Comparison of ENCODE assay signal across 16 mouse cellular contexts in genomic region chr14:12107459-12107858, GRCm38 (mm10).
DNase-seq lines count a peak whose midpoint lies in the region; ATAC-seq lines count a peak whose summit lies in the region.
"Had no signal": no experiment of that assay in that cellular context is flagged by ENCODE, and none has a peak within 500 bp of the region (broad histone marks: within the 10 kb centered on the region; RNA-seq: fewer than 3 reads in every experiment).

No protein-coding gene starts in this region.

- H3K27ac ChIP-seq in intestine, embryonic 15.5 days, result no peak overlapping the region
- H3K27ac ChIP-seq in hindbrain, embryonic 16.5 days (ENCODE audit: low read depth, low read length), result no peak overlapping the region
- H3K27ac ChIP-seq: hindbrain, embryonic 12.5 days; limb, embryonic 15.5 days; midbrain, embryonic 15.5 days had no signal

- H3K9ac ChIP-seq in intestine, embryonic 15.5 days, result no peak overlapping the region
- H3K9ac ChIP-seq in hindbrain, embryonic 16.5 days (ENCODE audit: low read depth, low read length), result no peak overlapping the region
- H3K9ac ChIP-seq: hindbrain, embryonic 12.5 days; limb, embryonic 15.5 days; midbrain, embryonic 15.5 days had no signal

- H3K4me3 ChIP-seq in intestine, embryonic 15.5 days (replicated peaks), result no peak overlapping the region
- no peak overlapping the region for H3K4me3 ChIP-seq in hindbrain, embryonic 16.5 days (ENCODE audit: low read length)
- H3K4me3 ChIP-seq: erythroblast, embryonic 14.5 days; hindbrain, embryonic 12.5 days; limb, embryonic 15.5 days; midbrain, embryonic 15.5 days had no signal

- 68% methylated on average over 7 of the region's 7 CpGs for WGBS in intestine, embryonic 15.5 days
- 38% methylated on average over 7 of the region's 7 CpGs for WGBS in large intestine, adult 2 months
- WGBS in hindbrain, embryonic 16.5 days, result 71% methylated on average over 7 of the region's 7 CpGs

- no peak overlapping the region for H3K4me2 ChIP-seq in intestine, embryonic 15.5 days (replicated peaks)
- H3K4me2 ChIP-seq in hindbrain, embryonic 16.5 days (ENCODE audit: low read length), result no peak overlapping the region
- H3K4me2 ChIP-seq: hindbrain, embryonic 12.5 days; limb, embryonic 15.5 days; midbrain, embryonic 15.5 days had no signal

- ATAC-seq in intestine, embryonic 15.5 days, result peak; percentile 63
- no peak for ATAC-seq in hindbrain, embryonic 16.5 days
- ATAC-seq: midbrain, embryonic 15.5 days had no signal

- H3K36me3 ChIP-seq in intestine, embryonic 15.5 days, result no peaks in the 10 kb centered on the region
- no peaks in the 10 kb centered on the region for H3K36me3 ChIP-seq in hindbrain, embryonic 16.5 days (ENCODE audit: control insufficient read depth, insufficient read depth, low read length)
- H3K36me3 ChIP-seq: hindbrain, embryonic 12.5 days; limb, embryonic 15.5 days; midbrain, embryonic 15.5 days had no signal

- DNase-seq in kidney, adult 11 months, result peak; percentile 36
- DNase-seq in kidney, adult 18-20 months, result no peak
- peak; percentile 97 for DNase-seq in R1 (ENCODE audit: low read depth, low spot score)
- peak; percentile 52 for DNase-seq in large intestine, adult 2 months (ENCODE audit: low read depth, low spot score)
- no peak for DNase-seq in layer of hippocampus, adult 11-12 months (ENCODE audit: low spot score)
- no peak for DNase-seq in testis, postnatal 10 days (ENCODE audit: low spot score)
- DNase-seq: cerebellum, adult 8-10 months; embryo, embryonic 11 days; right cerebral cortex, postnatal 4 days; thymus, postnatal 36 days had no signal

- H3K9me3 ChIP-seq in intestine, embryonic 15.5 days, result no peaks in the 10 kb centered on the region
- H3K9me3 ChIP-seq in hindbrain, embryonic 16.5 days (ENCODE audit: control insufficient read depth, low read length), result no peaks in the 10 kb centered on the region
- H3K9me3 ChIP-seq: hindbrain, embryonic 12.5 days; limb, embryonic 15.5 days; midbrain, embryonic 15.5 days had no signal

- 0 out of 2 replicates have a peak, but pooled peaks cover 3% of the 10 kb centered on the region for H3K4me1 ChIP-seq in intestine, embryonic 15.5 days (replicated peaks)
- no peaks in the 10 kb centered on the region for H3K4me1 ChIP-seq in hindbrain, embryonic 16.5 days (ENCODE audit: control insufficient read depth, insufficient read depth, low read depth, low read length)
- H3K4me1 ChIP-seq: hindbrain, embryonic 12.5 days; limb, embryonic 15.5 days had no signal

- H3K27me3 ChIP-seq in intestine, embryonic 15.5 days (replicated peaks), result no peaks in the 10 kb centered on the region
- no peaks in the 10 kb centered on the region for H3K27me3 ChIP-seq in hindbrain, embryonic 16.5 days (replicated peaks; ENCODE audit: control insufficient read depth, insufficient read depth, low read length)
- H3K27me3 ChIP-seq: hindbrain, embryonic 12.5 days; limb, embryonic 15.5 days; midbrain, embryonic 15.5 days had no signal

Comparison
In these comparisons a context has a peak if more than half of its experiments do, and no peak if none do; other contexts are left out.
1. DNase-seq: peak in kidney, adult 11 months (single experiment), R1 (single experiment) and large intestine, adult 2 months (single experiment); none in kidney, adult 18-20 months (single experiment), layer of hippocampus, adult 11-12 months (single experiment) and testis, postnatal 10 days (single experiment).